Mouse (Mus musculus) c-Kit-negative CD71-positive TER-119-positive erythroid progenitor cells, embryonic 14.5 days (primary cell): ENCODE data around the gene Tubgcp5.

Source experiments
- DNase-seq: peaks from one replicate; pipeline ENCODE4 v3.0.0-alpha.2; 2013; ENCODE audit warnings: low read depth, low spot score

The Tubgcp5 gene

DNA sequence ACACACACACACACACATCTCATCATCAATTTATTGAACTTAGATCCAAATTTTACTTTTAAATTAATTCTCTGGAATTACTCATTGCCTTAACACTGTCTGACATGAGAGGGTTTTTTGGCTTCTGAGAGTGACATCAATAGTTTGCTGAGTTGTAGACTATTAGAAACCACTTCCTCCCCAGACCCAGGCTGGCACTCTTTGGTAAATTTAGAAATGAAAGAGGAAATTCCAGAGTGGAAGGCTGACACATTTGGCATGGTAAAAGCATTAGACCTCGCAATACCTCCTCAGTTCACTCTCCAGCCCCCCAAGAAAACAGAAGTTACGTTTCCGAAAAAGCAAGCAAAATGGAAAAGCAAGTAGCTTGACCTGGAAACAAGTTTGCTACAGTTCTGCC lies 58.8 kb downstream of the Tubgcp5 start:
- DNase-seq, result no peak

GRCm38 (mm10) chr7:55855597-55855996 lies 61.6 kb downstream of the Tubgcp5 start:
- no peak for DNase-seq

- DNase-seq, result no peak
These were observed 62.8 kb downstream of the Tubgcp5 start for GRCm38 (mm10) chr7:55856741-55857140.

- DNase-seq, result no peak
These were observed 63.8 kb downstream of the Tubgcp5 start for GRCm38 (mm10) chr7:55857729-55858128.

GRCm38 (mm10) chr7:55858836-55859517 lies 65.0 kb downstream of the Tubgcp5 start:
- no peak for DNase-seq

GRCm38 (mm10) chr7:55859518-55859872 lies 65.5 kb downstream of the Tubgcp5 start:
- no peak for DNase-seq

DNA sequence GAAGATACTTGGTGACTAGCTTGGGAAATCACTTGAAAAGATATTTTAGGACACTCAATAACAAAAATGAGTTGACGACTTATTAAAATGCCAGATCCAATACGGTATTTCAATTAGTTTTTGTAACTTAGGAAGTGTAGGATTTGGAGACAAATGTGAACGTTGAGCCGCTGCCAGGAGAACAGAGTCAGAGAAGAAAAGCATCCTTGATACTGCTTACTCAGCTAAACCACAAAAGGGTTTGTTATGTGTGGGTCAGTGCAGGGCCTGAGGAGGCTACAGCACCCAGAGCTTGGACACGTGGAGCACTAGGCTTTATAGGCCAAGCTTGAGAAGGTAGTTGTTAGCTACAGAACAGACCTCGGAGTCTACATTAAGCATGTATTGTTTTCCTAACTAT lies 66.0 kb downstream of the Tubgcp5 start:
- no peak for DNase-seq

DNA sequence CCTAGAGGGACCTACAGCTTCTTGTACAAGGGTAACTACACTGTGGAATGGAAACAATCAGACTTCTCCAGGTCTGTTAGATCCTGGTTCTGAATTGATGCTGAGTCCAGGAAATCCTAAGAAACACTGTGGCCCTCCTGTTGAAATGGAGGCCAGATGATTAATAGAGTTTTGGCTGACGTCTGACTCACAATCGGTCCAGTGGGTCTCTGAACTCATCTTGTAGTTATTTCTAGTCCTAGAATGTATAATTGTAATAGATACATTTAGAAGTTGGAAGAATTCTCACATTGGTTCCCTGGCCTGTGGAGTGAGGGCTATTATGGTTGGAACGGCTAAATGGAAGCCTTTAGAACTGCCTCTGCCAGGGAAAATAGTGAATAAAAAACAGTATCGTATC lies 67.2 kb downstream of the Tubgcp5 start:
- DNase-seq, result no peak

DNA sequence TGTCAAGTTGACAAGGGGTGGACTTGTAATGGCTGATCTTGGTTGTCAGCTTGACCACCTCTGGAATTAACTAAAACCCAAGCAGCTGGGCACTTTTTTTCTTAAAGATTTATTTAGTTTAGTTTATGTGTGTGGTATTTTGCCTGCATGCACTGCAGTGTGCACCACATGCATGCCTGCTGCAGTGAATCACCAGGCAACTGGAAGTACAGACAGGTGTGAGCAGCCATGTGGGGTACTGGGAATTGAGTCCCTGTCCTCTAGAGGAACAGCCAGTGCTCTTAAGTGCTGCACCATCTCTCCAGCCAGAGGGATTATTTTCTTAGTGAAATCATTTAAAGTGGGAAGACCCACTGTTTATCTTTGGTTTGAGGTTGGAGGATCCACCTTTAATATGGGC lies 71.1 kb downstream of the Tubgcp5 start:
- DNase-seq, result no peak

DNA sequence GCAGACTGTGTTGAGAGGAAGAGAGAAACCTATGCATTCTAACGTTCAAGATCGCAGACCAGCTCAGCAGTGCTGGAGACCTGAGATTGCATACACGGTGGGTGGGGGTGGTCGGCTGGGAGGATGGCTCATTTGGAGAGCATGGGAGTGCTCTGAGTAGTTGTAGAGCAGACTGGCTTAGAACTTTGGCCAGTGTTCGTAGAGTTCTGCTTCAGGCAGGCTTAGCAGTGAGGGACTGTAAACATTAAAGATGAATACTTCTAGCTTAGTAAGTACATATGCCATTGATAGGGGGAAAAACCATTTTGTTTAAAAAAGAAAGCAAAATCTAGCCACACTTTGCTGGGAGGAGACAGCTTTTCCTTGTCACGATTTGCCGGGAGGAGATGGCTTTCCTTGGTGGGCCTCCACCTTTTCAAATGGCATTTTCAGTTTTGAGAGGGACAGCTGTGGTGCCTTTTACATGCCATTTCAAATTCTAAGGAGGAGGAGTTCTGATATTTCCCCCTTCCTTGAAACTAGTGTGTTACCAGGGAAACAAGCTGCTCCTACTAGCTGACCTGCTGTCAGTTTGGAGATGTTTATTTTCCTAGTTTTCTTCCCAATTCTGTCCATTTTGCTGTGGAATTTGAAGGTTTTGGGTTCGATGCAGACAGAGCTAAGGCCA lies 71.9 kb downstream of the Tubgcp5 start:
- no peak for DNase-seq

DNA sequence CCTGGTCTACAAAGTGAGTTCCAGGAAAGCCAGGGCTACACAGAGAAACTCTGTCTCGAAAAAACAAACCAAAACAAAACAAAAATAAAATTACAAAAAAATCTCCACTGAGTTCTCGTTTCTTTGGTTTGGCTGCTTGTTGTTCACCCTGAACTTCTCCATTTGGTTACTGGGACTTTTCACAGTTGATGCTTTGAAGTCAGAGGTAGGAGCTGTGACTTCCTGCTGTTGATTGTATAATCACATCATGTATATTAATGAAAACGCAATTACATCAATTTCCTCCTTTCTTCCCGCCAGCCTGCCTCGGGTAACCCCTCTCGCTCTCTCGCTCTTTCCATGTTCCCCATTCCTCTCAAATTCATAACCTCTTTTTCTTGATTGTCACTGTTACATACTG lies 74.3 kb downstream of the Tubgcp5 start:
- no peak for DNase-seq

DNA sequence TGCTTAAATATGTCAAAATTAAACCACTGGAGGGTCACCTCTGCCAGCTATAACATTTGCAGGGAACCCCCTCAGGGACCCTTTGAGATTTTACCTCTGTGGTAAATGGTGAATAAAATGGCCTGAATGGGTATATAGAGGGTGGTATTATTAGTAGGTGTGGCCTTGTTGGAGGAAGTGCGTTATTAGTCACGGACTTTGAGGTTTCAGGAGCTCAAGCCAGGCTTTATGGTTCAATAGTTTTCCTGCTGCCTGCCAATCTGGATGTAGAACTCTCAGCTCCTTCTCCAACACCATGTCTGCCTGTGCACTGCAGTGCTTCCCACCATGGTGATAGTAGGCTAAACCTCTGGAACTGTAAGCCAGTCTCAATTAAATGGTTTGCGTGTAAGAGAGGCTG lies 75.3 kb downstream of the Tubgcp5 start:
- no peak for DNase-seq

- no peak for DNase-seq
These were observed 76.5 kb downstream of the Tubgcp5 start for GRCm38 (mm10) chr7:55870340-55871020.

DNA sequence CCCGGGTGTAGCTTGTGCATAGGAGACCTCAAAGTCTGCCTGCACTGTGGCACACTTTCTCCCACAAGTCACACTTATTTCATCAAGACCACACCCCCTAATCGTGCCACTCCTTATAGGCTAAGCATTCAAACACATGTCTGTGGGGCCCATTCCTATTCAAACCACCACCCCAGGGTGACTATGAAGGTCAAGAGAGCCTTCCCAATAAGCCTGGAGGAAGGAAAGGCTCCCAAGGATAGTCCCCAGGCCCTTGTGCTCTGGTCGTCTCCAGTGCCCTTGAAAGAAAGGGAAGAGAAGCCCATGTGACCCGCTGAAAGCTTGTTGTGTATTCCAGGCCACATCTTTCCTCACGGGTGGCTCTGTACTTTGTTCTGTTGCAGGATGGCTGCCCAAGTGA lies 77.5 kb downstream of the Tubgcp5 start:
- no peak for DNase-seq

DNA sequence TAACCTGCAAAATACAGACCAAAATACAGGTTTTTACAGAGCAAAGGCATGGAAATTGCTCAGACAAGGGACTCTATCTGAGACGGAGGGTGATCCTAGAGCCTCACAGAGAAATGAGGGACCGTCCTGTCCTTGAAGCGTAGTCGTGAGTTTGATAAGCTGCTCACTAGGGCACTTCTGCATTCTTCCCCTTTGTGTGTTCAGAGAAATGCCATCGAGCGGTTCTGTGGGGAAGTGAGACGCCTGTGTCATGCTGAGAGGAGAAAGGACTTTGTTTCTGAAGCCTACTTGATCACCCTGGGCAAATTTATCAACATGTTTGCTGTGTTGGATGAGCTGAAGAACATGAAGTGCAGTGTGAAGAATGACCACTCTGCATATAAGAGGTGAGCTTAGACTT lies 80.7 kb downstream of the Tubgcp5 start:
- DNase-seq, result no peak

DNA sequence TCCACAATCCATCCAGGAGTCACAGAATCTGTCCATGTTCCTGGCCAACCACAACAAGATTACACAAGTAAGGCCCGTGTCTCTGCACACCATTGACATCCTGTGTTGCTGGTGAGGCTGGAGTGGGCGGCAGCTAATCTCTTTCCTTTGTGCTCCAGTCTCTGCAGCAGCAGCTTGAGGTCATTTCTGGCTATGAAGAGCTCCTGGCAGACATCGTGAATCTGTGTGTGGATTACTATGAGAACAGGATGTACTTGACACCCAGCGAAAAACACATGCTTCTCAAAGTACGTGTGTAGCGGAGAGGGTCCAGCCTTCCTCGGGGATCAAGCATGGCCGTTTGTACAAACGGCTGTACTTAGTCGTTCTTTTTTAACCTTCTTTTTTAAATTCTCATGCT lies 83.8 kb downstream of the Tubgcp5 start:
- no peak for DNase-seq

GRCm38 (mm10) chr7:55880882-55881281 lies 86.9 kb downstream of the Tubgcp5 start:
- no peak for DNase-seq
